Mouse (Mus musculus): ENCODE measurements around the gene Hip1r. TPM values are rescaled to one million over a fixed set of nuclear protein-coding genes. Genes with fewer than 3 reads are reported as not detected.

Gene Hip1r
- 24.1 and 31.0 TPM in 2 replicates for polyA plus RNA-seq (2015; fragmentation: Nextera tagmentation; extraction: Ambion mirVana)

DNA sequence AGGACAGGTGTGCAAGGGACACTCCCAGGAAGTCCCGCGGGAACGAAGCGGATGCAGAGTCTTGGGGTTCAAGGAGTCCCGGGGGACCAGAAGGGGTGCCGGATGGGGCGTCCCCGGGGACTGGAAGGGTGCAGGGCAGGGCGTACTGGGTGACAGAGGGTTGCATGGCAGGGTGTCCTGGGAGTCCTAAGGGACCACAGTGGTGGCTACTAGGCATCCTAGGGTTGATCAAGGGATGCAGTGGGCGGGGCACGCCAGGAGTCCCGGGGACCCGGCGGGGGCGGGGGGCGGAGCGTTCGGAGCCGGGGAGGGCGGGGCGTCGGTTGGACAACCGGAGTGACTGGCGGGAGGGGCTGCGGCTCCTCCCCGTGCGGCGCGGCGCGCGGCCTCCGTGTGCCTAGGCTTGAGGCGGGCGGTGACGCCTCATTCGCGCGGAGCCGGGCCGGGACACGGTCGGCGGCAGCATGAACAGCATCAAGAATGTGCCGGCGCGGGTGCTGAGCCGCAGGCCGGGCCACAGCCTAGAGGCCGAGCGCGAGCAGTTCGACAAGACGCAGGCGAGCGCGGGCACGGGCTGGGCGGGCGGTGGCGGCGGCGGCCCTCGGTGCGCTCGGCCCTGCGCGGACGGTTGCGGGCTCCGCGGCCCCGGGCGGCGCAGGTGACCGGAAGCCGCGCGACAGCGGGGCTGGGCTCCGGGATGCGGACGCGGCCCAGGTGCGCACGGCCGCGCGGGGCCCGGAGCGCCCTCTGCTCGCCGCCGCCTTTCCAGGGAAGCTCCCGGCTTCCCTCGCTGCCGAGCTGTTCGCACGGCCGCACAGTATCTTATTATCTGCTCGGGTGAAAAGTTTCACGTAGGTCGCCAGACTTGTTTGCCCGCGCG is at the start of gene Hip1r:
Gene Hip1r, plus strand, starts transcription at position 330 of the 880 bp plus-strand sequence.
- peaks cover 22% of the 10 kb centered on the region for H3K4me1 ChIP-seq
- H3K9ac ChIP-seq (replicated peaks), result peak within 1 kb of the TSS; percentile 73
- H3K4me2 ChIP-seq, result peak within 1 kb of the TSS; percentile 80
- peaks cover 22% of the 10 kb centered on the region; the same call in 1 of the 2 replicates for H3K27me3 ChIP-seq (replicated peaks)
- peak within 1 kb of the TSS; percentile 66 for H3K27ac ChIP-seq (replicated peaks)
- peak within 1 kb of the TSS; percentile 71 for H3K4me3 ChIP-seq (replicated peaks)
- H3K9me3 ChIP-seq (replicated peaks), result no peaks in the 10 kb centered on the region
- peak; percentile 77 for ATAC-seq (ENCODE audit: low FRiP score)
- WGBS, result under 1% methylated on average over 99 of the region's 106 CpGs
- H3K36me3 ChIP-seq, result no peaks in the 10 kb centered on the region

- H3K27ac ChIP-seq (replicated peaks), result no peak within 1 kb of the TSS
- H3K4me3 ChIP-seq (replicated peaks), result no peak within 1 kb of the TSS
- H3K27me3 ChIP-seq (replicated peaks), result no peaks in the 10 kb centered on the region
- H3K4me1 ChIP-seq, result peaks cover 8% of the 10 kb centered on the region; the same call in 1 of the 2 replicates
- peaks cover 62% of the 10 kb centered on the region for H3K36me3 ChIP-seq
- no peak for ATAC-seq (ENCODE audit: low FRiP score)
- WGBS, result 96% methylated on average over 9 of the region's 9 CpGs
- H3K9ac ChIP-seq (replicated peaks), result no peak within 1 kb of the TSS
- H3K9me3 ChIP-seq (replicated peaks), result no peaks in the 10 kb centered on the region
- no peak within 1 kb of the TSS for H3K4me2 ChIP-seq
Observed at GRCm38 (mm10) chr5:123927118-123927517, 46.3 kb upstream of the Hip1r start, which contains the start of gene Gm43518. Gm43518 (plus strand) TSS chr5:123927418.

- Histone ChIP-seq H3K4me2 (peak within 1 kb of the TSS; percentile 70), H3K27me3 (replicated peaks) (no peaks in the 10 kb centered on the region), H3K36me3 (peaks cover 28% of the 10 kb centered on the region), H3K9me3 (replicated peaks) (no peaks in the 10 kb centered on the region), H3K4me1 (peaks cover 8% of the 10 kb centered on the region; the same call in 1 of the 2 replicates), H3K4me3 (replicated peaks) (peak within 1 kb of the TSS; percentile 79), H3K27ac (replicated peaks) (peak within 1 kb of the TSS; percentile 92), H3K9ac (replicated peaks) (peak within 1 kb of the TSS; percentile 94)
- ATAC-seq (ENCODE audit: low FRiP score), result peak; percentile 97
- WGBS, result under 1% methylated on average over 56 of the region's 56 CpGs
Observed at GRCm38 (mm10) chr5:123930508-123930989, 42.9 kb upstream of the Hip1r start, which contains the start of gene Ccdc62. Ccdc62 (plus strand) TSS chr5:123930679.

DNA sequence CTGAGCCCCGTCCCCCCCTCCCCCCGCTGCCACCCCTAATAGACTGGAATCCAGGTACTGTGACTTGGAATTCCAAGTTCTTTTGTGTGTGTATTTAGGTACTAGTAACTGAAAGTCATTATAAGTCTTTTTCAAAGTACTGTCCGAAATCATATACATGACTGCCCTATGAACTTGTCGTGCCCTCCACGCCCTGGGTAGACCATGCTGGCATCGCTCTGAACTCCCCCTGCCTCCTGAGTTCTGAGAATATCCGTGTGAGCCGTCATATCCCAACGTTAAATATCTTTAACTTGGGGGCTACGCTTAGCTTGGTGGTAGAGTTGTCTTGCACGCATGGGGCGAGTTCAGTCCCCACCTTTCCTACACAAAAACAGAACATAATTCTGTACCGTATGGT is 42.3 kb upstream of the Hip1r start:
- 54% methylated on average over 13 of the region's 13 CpGs for WGBS
- Histone ChIP-seq H3K4me3 (replicated peaks) (peak overlapping the region; percentile 79), H3K36me3 (peaks cover 23% of the 10 kb centered on the region), H3K27me3 (replicated peaks) (no peaks in the 10 kb centered on the region), H3K4me2 (peak overlapping the region; percentile 70), H3K9me3 (replicated peaks) (no peaks in the 10 kb centered on the region), H3K4me1 (peaks cover 8% of the 10 kb centered on the region; the same call in 1 of the 2 replicates), H3K27ac (replicated peaks) (peak overlapping the region; percentile 92; the same call in 1 of the 2 replicates), H3K9ac (replicated peaks) (peak overlapping the region; percentile 94)
- ATAC-seq (ENCODE audit: low FRiP score), result peak; percentile 42; the same call in 1 of the 2 replicates

GRCm38 (mm10) chr5:123932927-123933326 is 40.5 kb upstream of the Hip1r start:
- Histone ChIP-seq H3K4me3 (replicated peaks) (no peak overlapping the region), H3K4me2 (no peak overlapping the region), H3K9me3 (replicated peaks) (no peaks in the 10 kb centered on the region), H3K27ac (replicated peaks) (no peak overlapping the region), H3K9ac (replicated peaks) (no peak overlapping the region), H3K27me3 (replicated peaks) (no peaks in the 10 kb centered on the region), H3K4me1 (peaks cover 8% of the 10 kb centered on the region; the same call in 1 of the 2 replicates), H3K36me3 (peaks cover 8% of the 10 kb centered on the region)
- ATAC-seq (ENCODE audit: low FRiP score), result no peak

- no peak for ATAC-seq (ENCODE audit: low FRiP score)
- no peak overlapping the region for H3K4me2 ChIP-seq
- no peaks in the 10 kb centered on the region for H3K27me3 ChIP-seq (replicated peaks)
- 87% methylated on average over 12 of the region's 12 CpGs for WGBS
- H3K36me3 ChIP-seq, result 0 out of 2 replicates have a peak, but pooled peaks cover 4% of the 10 kb centered on the region
- H3K4me1 ChIP-seq, result peaks cover 8% of the 10 kb centered on the region; the same call in 1 of the 2 replicates
- no peaks in the 10 kb centered on the region for H3K9me3 ChIP-seq (replicated peaks)
- no peak overlapping the region for H3K9ac ChIP-seq (replicated peaks)
- no peak overlapping the region for H3K27ac ChIP-seq (replicated peaks)
- no peak overlapping the region for H3K4me3 ChIP-seq (replicated peaks)
Observed at GRCm38 (mm10) chr5:123933556-123933955, 39.9 kb upstream of the Hip1r start.

- no peak overlapping the region for H3K4me3 ChIP-seq (replicated peaks)
- H3K27me3 ChIP-seq (replicated peaks), result no peaks in the 10 kb centered on the region
- no peak overlapping the region for H3K27ac ChIP-seq (replicated peaks)
- WGBS, result 40% methylated on average over 18 of the region's 18 CpGs
- H3K36me3 ChIP-seq, result no peaks in the 10 kb centered on the region
- ATAC-seq (ENCODE audit: low FRiP score), result no peak
- no peak overlapping the region for H3K4me2 ChIP-seq
- H3K4me1 ChIP-seq, result peaks cover 8% of the 10 kb centered on the region; the same call in 1 of the 2 replicates
- no peak overlapping the region for H3K9ac ChIP-seq (replicated peaks)
- H3K9me3 ChIP-seq (replicated peaks), result no peaks in the 10 kb centered on the region
Observed at GRCm38 (mm10) chr5:123933957-123934591, 39.4 kb upstream of the Hip1r start.

DNA sequence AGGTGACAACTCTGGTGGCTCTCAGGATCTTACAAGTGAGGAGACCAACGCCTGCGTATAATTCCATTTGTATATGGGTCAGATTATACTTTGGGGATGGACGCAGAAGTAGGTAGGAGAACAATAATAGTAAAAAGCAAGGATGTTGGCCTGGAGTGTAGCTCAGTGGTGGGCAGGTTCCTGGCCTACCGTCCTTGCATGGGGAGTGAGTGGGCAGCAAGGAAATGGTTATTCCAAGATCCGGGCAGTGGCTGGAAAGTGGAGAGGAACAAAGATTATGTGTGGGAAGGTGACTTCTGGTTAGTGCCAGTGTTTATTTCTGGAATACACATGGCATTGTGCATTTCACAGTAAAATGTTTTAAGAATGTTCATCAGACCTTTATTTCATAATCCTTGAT is 37.5 kb upstream of the Hip1r start:
- Histone ChIP-seq H3K4me2 (no peak overlapping the region), H3K36me3 (no peaks in the 10 kb centered on the region), H3K4me3 (replicated peaks) (no peak overlapping the region), H3K9ac (replicated peaks) (no peak overlapping the region), H3K4me1 (peaks cover 4% of the 10 kb centered on the region; the same call in 1 of the 2 replicates), H3K27me3 (replicated peaks) (no peaks in the 10 kb centered on the region), H3K27ac (replicated peaks) (no peak overlapping the region), H3K9me3 (replicated peaks) (no peaks in the 10 kb centered on the region)
- no peak for ATAC-seq (ENCODE audit: low FRiP score)
- WGBS, result 90% methylated on average over 5 of the region's 5 CpGs

DNA sequence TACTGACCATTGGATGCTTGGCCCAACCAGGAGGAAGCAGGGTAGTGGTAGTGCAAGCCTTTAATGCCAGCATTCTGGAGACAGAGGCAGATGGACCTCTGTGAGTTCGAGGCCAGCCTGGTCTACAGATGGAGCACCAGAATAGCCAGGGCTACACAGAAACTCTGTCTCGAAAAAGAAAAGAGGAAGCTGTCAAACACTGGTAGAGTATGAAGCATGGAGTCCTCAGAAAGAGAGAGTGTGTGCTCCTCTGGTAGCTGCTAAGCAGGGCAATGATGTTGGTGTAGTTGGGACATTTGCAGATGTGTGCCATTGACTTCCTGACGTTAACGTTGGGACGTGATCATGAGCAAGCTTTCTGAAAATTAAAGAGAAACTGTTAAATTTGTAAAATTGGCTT is 34.9 kb upstream of the Hip1r start:
- Histone ChIP-seq H3K9me3 (replicated peaks) (no peaks in the 10 kb centered on the region), H3K9ac (replicated peaks) (no peak overlapping the region), H3K27me3 (replicated peaks) (no peaks in the 10 kb centered on the region), H3K4me1 (no peaks in the 10 kb centered on the region), H3K4me2 (no peak overlapping the region), H3K36me3 (no peaks in the 10 kb centered on the region), H3K4me3 (replicated peaks) (no peak overlapping the region), H3K27ac (replicated peaks) (no peak overlapping the region)
- no peak for ATAC-seq (ENCODE audit: low FRiP score)
- WGBS, result 89% methylated on average over 5 of the region's 5 CpGs

DNA sequence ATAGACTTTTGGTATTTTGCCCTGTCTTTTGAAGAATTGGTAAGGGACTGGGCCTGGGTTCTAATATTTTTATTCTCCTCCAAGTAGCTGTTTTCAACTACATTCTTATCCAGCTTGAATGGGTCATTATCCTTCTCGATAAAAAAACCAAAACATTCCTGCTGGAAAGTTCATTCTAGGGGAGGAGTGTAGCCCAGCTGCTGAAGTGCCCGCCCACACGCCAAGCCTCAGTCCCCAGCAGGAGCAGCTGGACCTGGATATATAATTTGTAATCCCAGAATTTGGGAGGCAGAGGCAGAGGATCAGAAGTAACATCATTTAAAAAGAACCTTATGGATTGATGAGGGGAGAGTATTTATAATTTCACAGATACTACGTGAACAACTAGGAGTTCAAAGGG is 26.9 kb upstream of the Hip1r start:
- no peak overlapping the region for H3K4me3 ChIP-seq (replicated peaks)
- no peak for ATAC-seq (ENCODE audit: low FRiP score)
- no peaks in the 10 kb centered on the region for H3K9me3 ChIP-seq (replicated peaks)
- 75% methylated on average over 4 of the region's 4 CpGs for WGBS
- H3K9ac ChIP-seq (replicated peaks), result no peak overlapping the region
- no peaks in the 10 kb centered on the region for H3K4me1 ChIP-seq
- no peak overlapping the region for H3K27ac ChIP-seq (replicated peaks)
- no peaks in the 10 kb centered on the region for H3K27me3 ChIP-seq (replicated peaks)
- H3K4me2 ChIP-seq, result no peak overlapping the region
- H3K36me3 ChIP-seq, result no peaks in the 10 kb centered on the region

DNA sequence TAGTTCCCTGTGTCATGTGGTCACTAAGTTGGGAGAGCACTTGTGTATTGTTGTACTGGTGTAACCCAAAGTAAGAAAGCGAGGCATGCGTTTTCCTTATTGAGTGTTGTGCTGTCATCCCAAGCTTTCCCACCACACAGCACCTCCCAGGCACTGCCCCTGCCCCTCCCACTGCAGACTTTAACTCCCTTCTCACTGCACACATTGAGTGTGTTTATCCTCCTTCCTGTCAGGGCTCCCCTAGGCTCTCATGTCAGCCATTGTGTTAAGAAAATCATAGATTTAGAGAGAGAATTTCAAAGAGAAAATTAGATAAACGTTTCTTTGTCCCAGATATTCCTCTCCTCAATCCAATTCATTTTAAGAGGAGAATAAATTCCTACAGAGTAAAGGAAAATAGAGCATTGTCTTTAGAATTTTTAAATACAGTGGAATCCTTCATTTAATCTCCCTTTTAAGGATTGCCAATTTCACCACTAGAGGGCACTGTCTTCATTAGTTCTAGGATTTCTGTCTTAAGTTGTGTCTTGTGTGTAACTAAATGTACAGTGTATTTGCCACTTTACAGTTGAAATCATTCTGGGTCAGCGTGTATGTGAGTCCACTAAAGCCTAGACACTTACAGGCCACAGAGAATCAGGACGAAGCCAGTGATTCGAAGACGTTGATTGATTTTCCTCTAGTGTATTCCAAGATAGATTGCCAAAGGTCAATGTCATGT is 26.2 kb upstream of the Hip1r start:
- ATAC-seq (ENCODE audit: low FRiP score), result no peak
- Histone ChIP-seq H3K36me3 (no peaks in the 10 kb centered on the region), H3K9me3 (replicated peaks) (no peaks in the 10 kb centered on the region), H3K4me2 (no peak overlapping the region), H3K4me1 (no peaks in the 10 kb centered on the region), H3K27ac (replicated peaks) (no peak overlapping the region), H3K27me3 (replicated peaks) (no peaks in the 10 kb centered on the region), H3K4me3 (replicated peaks) (no peak overlapping the region), H3K9ac (replicated peaks) (no peak overlapping the region)
- WGBS, result 51% methylated on average over 7 of the region's 7 CpGs
